Mouse (Mus musculus) heart, postnatal 0 days (tissue): ENCODE measurements around the gene Dyrk3.

ENCODE experiments used
- CTCF ChIP-seq: IDR thresholded peaks from 2 replicates; pipeline ENCODE4 v1.5.1; 2016; ENCODE audit warnings: antibody characterized with exemption, control low read depth, low read depth
- EP300 ChIP-seq: IDR thresholded peaks from 2 replicates; pipeline ENCODE4 v1.6.1; 2016; ENCODE audit warnings: antibody characterized with exemption, low read depth

DNA sequence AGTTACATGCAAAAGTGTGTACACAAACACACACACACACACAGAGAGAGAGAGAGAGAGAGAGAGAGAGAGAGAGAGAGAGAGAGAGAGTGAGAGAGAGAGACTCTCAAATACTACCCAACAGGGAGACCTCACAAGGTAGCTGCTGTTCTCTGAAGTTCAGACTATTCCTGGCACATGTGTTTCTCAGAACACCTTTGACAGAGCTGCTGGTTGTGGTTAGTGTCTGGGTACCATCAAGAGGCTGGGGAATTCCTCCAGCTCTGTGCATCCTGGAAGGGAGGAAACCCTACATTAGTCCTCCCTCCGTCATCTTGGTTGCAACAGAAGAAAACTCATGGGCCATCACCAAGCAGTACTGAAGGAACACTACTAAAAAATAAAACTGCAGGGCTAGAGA is 57.5 kb downstream of the Dyrk3 start:
- no peak for TF ChIP-seq CTCF
- TF ChIP-seq EP300, result no peak
